In genomic region chr1:84132451-84132850, GRCm38 (mm10) we compare ENCODE assay signal across 12 mouse cellular contexts.
"Had no signal": no experiment of that assay in that cellular context is flagged by ENCODE, and none has a peak within 500 bp of the region (broad histone marks: within the 10 kb centered on the region; RNA-seq: fewer than 3 reads in every experiment).

No protein-coding gene starts in this region.

- H3K9ac ChIP-seq: limb, embryonic 13.5 days; liver, embryonic 14.5 days; neural tube, embryonic 12.5 days had no signal

- DNase-seq: kidney, adult 18-20 months; kidney, postnatal 10 days; kidney, postnatal 4 days; lung, adult 18-20 months; right cerebral cortex, postnatal 14 days; thymus, postnatal 36 days had no signal

- H3K4me1 ChIP-seq: limb, embryonic 13.5 days had no signal

- H3K36me3 ChIP-seq: limb, embryonic 13.5 days; neural tube, embryonic 12.5 days had no signal

- H3K27ac ChIP-seq: layer of hippocampus, adult 2 months; limb, embryonic 13.5 days; liver, embryonic 14.5 days; neural tube, embryonic 12.5 days had no signal

- H3K9me3 ChIP-seq: limb, embryonic 13.5 days; neural tube, embryonic 12.5 days had no signal

- H3K27me3 ChIP-seq: limb, embryonic 13.5 days; neural tube, embryonic 12.5 days had no signal

- H3K4me2 ChIP-seq: limb, embryonic 13.5 days; midbrain, embryonic 11.5 days; neural tube, embryonic 12.5 days had no signal

- H3K4me3 ChIP-seq: layer of hippocampus, adult 2 months; limb, embryonic 13.5 days; myocyte; neural tube, embryonic 12.5 days had no signal
